Mouse (Mus musculus) embryonic facial prominence, embryonic 12.5 days (tissue): ENCODE data around the gene Krt7. TPM values are rescaled to one million over a fixed set of nuclear protein-coding genes. Genes with fewer than 3 reads are reported as not detected.

ENCODE experiments used
- ATAC-seq: fragments of 200-750 bp; cut with Nextera tagmentation; 2 replicates; pipeline ENCODE4 v1.8.0; 2017; ENCODE audit not compliant: insufficient number of reproducible peaks, insufficient read depth, low FRiP score, low TSS enrichment
- H3K27ac ChIP-seq: fragments of 300-500 bp; sonication (generic); 2 replicates; pipeline ENCODE4 v1.5.1; 2016; ENCODE audit warnings: mild to moderate bottlenecking
- H3K27me3 ChIP-seq: fragments of 300-500 bp; sonication (generic); 2 replicates; pipeline ENCODE4 v1.6.1; 2016; ENCODE audit warnings: mild to moderate bottlenecking, moderate library complexity
- H3K36me3 ChIP-seq: fragments of 300-500 bp; sonication (generic); 2 replicates; pipeline ENCODE4 v1.6.1; 2016; ENCODE audit warnings: mild to moderate bottlenecking
- H3K4me1 ChIP-seq: fragments of 300-500 bp; sonication (generic); 2 replicates; pipeline ENCODE4 v1.6.1; 2016
- H3K4me2 ChIP-seq: fragments of 300-500 bp; sonication (generic); replicated peaks from 2 replicates; pipeline ENCODE4 v1.6.1; 2016; ENCODE audit warnings: mild to moderate bottlenecking, moderate library complexity
- H3K4me3 ChIP-seq: fragments of 300-500 bp; sonication (generic); 2 replicates; pipeline ENCODE4 v1.5.1; 2016; ENCODE audit warnings: mild to moderate bottlenecking
- H3K9ac ChIP-seq: fragments of 300-500 bp; sonication (generic); 2 replicates; pipeline ENCODE4 v1.6.1; 2016; ENCODE audit warnings: mild to moderate bottlenecking, moderate library complexity
- H3K9me3 ChIP-seq: fragments of 300-500 bp; sonication (generic); 2 replicates; pipeline ENCODE4 v1.6.1; 2016; ENCODE audit warnings: mild to moderate bottlenecking, moderate library complexity
- whole genome bisulfite sequencing: fragments of 180-500 bp; shearing (Covaris S2); methylation state at CpG from one replicate; pipeline ENCODE4 v1.1.7; 2016; 5-methylcytosine and 5-hydroxymethylcytosine counted together
- polyA plus RNA-seq: library from polyadenylated mRNA; unstranded; fragments of >200 nt; fragmentation: Nextera tagmentation; extraction: Ambion mirVana; gene quantifications from 2 replicates; pipeline ENCODE4 v1.2.1, GENCODE M21; 2016

The Krt7 gene
- polyA plus RNA-seq, 1 experiment from 2014 or later = 14.2 TPM

GRCm38 (mm10) chr15:101382811-101383210 is 28.0 kb upstream of the Krt7 start:
- no peak overlapping the region for H3K4me2 ChIP-seq
- H3K36me3 ChIP-seq = no peaks in the 10 kb centered on the region
- no peak overlapping the region for H3K4me3 ChIP-seq
- no peak overlapping the region for H3K27ac ChIP-seq
- no peaks in the 10 kb centered on the region for H3K27me3 ChIP-seq
- H3K9ac ChIP-seq = no peak overlapping the region
- WGBS = 65% methylated on average over 11 of the region's 11 CpGs
- ATAC-seq = no peak
- no peaks in the 10 kb centered on the region for H3K4me1 ChIP-seq
- H3K9me3 ChIP-seq = no peaks in the 10 kb centered on the region

GRCm38 (mm10) chr15:101384610-101385009 is 26.2 kb upstream of the Krt7 start:
- Histone ChIP-seq H3K36me3 (no peaks in the 10 kb centered on the region), H3K9ac (no peak overlapping the region), H3K4me3 (no peak overlapping the region), H3K27me3 (no peaks in the 10 kb centered on the region), H3K9me3 (no peaks in the 10 kb centered on the region), H3K27ac (no peak overlapping the region), H3K4me2 (no peak overlapping the region), H3K4me1 (no peaks in the 10 kb centered on the region)
- no peak for ATAC-seq
- WGBS = 80% methylated on average over 7 of the region's 7 CpGs

- no peak overlapping the region for H3K9ac ChIP-seq
- no peak for ATAC-seq
- H3K4me2 ChIP-seq = no peak overlapping the region
- no peak overlapping the region for H3K27ac ChIP-seq
- 84% methylated on average over 6 of the region's 6 CpGs for WGBS
- no peaks in the 10 kb centered on the region for H3K36me3 ChIP-seq
- no peaks in the 10 kb centered on the region for H3K4me1 ChIP-seq
- H3K9me3 ChIP-seq = no peaks in the 10 kb centered on the region
- H3K4me3 ChIP-seq = no peak overlapping the region
- no peaks in the 10 kb centered on the region for H3K27me3 ChIP-seq
Observed at GRCm38 (mm10) chr15:101385064-101385463, 25.8 kb upstream of the Krt7 start.

GRCm38 (mm10) chr15:101387176-101387575 is 23.7 kb upstream of the Krt7 start:
- Histone ChIP-seq H3K9ac (no peak overlapping the region), H3K9me3 (no peaks in the 10 kb centered on the region), H3K4me1 (no peaks in the 10 kb centered on the region), H3K27ac (no peak overlapping the region), H3K4me3 (no peak overlapping the region), H3K27me3 (no peaks in the 10 kb centered on the region), H3K36me3 (no peaks in the 10 kb centered on the region), H3K4me2 (no peak overlapping the region)
- 67% methylated on average over 3 of the region's 3 CpGs for WGBS
- ATAC-seq = no peak

GRCm38 (mm10) chr15:101388034-101388541 is 22.8 kb upstream of the Krt7 start:
- H3K9ac ChIP-seq = no peak overlapping the region
- WGBS = 39% methylated on average over 5 of the region's 5 CpGs
- H3K4me1 ChIP-seq = no peaks in the 10 kb centered on the region
- H3K4me2 ChIP-seq = no peak overlapping the region
- no peaks in the 10 kb centered on the region for H3K36me3 ChIP-seq
- H3K27ac ChIP-seq = no peak overlapping the region
- no peak overlapping the region for H3K4me3 ChIP-seq
- no peaks in the 10 kb centered on the region for H3K9me3 ChIP-seq
- ATAC-seq = no peak
- H3K27me3 ChIP-seq = no peaks in the 10 kb centered on the region

- WGBS = 89% methylated on average over 5 of the region's 5 CpGs
- Histone ChIP-seq H3K27me3 (no peaks in the 10 kb centered on the region), H3K9me3 (no peaks in the 10 kb centered on the region), H3K4me1 (no peaks in the 10 kb centered on the region), H3K4me2 (no peak overlapping the region), H3K9ac (no peak overlapping the region), H3K36me3 (no peaks in the 10 kb centered on the region), H3K27ac (no peak overlapping the region), H3K4me3 (no peak overlapping the region)
- no peak for ATAC-seq
Observed at GRCm38 (mm10) chr15:101390203-101390602, 20.6 kb upstream of the Krt7 start.

- WGBS = 80% methylated on average over 5 of the region's 5 CpGs
- Histone ChIP-seq H3K9ac (no peak overlapping the region), H3K4me1 (no peaks in the 10 kb centered on the region; the same call in 1 of the 2 replicates), H3K9me3 (no peaks in the 10 kb centered on the region), H3K4me2 (no peak overlapping the region), H3K36me3 (no peaks in the 10 kb centered on the region), H3K4me3 (no peak overlapping the region), H3K27me3 (no peaks in the 10 kb centered on the region), H3K27ac (no peak overlapping the region)
- ATAC-seq = no peak
Observed at GRCm38 (mm10) chr15:101392251-101392650, 18.6 kb upstream of the Krt7 start.

- Histone ChIP-seq H3K4me3 (no peak overlapping the region), H3K36me3 (no peaks in the 10 kb centered on the region), H3K9ac (no peak overlapping the region), H3K27me3 (no peaks in the 10 kb centered on the region), H3K27ac (no peak overlapping the region), H3K4me2 (no peak overlapping the region), H3K9me3 (no peaks in the 10 kb centered on the region), H3K4me1 (no peaks in the 10 kb centered on the region; the same call in 1 of the 2 replicates)
- ATAC-seq = no peak
- 60% methylated on average over 7 of the region's 7 CpGs for WGBS
Observed at GRCm38 (mm10) chr15:101394908-101395307, 15.9 kb upstream of the Krt7 start.

GRCm38 (mm10) chr15:101396466-101396865 is 14.4 kb upstream of the Krt7 start:
- no peak for ATAC-seq
- H3K9me3 ChIP-seq = no peaks in the 10 kb centered on the region
- no peaks in the 10 kb centered on the region for H3K27me3 ChIP-seq
- no peak overlapping the region for H3K4me3 ChIP-seq
- H3K36me3 ChIP-seq = no peaks in the 10 kb centered on the region
- H3K4me2 ChIP-seq = no peak overlapping the region
- H3K4me1 ChIP-seq = no peaks in the 10 kb centered on the region; the same call in 1 of the 2 replicates
- 52% methylated on average over 7 of the region's 7 CpGs for WGBS
- no peak overlapping the region for H3K9ac ChIP-seq
- peak overlapping the region; percentile 4; the same call in 1 of the 2 replicates for H3K27ac ChIP-seq

GRCm38 (mm10) chr15:101396921-101397320 is 13.9 kb upstream of the Krt7 start:
- Histone ChIP-seq H3K27ac (peak overlapping the region; percentile 4; the same call in 1 of the 2 replicates), H3K36me3 (no peaks in the 10 kb centered on the region), H3K4me3 (no peak overlapping the region), H3K4me1 (no peaks in the 10 kb centered on the region; the same call in 1 of the 2 replicates), H3K4me2 (no peak overlapping the region), H3K27me3 (no peaks in the 10 kb centered on the region), H3K9ac (no peak overlapping the region), H3K9me3 (no peaks in the 10 kb centered on the region)
- 69% methylated on average over 3 of the region's 3 CpGs for WGBS
- ATAC-seq = no peak

- Histone ChIP-seq H3K27me3 (no peaks in the 10 kb centered on the region), H3K9ac (no peak overlapping the region), H3K9me3 (no peaks in the 10 kb centered on the region), H3K36me3 (no peaks in the 10 kb centered on the region), H3K27ac (no peak overlapping the region), H3K4me2 (no peak overlapping the region), H3K4me1 (peaks cover 2% of the 10 kb centered on the region), H3K4me3 (no peak overlapping the region)
- WGBS = 82% methylated on average over 2 of the region's 2 CpGs
- ATAC-seq = no peak
Observed at GRCm38 (mm10) chr15:101397683-101398082, 13.2 kb upstream of the Krt7 start.

- no peak overlapping the region for H3K27ac ChIP-seq
- H3K4me1 ChIP-seq = peaks cover 4% of the 10 kb centered on the region
- no peak overlapping the region for H3K4me3 ChIP-seq
- no peaks in the 10 kb centered on the region for H3K9me3 ChIP-seq
- no peaks in the 10 kb centered on the region for H3K27me3 ChIP-seq
- no peaks in the 10 kb centered on the region for H3K36me3 ChIP-seq
- no peak for ATAC-seq
- H3K9ac ChIP-seq = no peak overlapping the region
- WGBS = 82% methylated on average over 8 of the region's 8 CpGs
- no peak overlapping the region for H3K4me2 ChIP-seq
Observed at GRCm38 (mm10) chr15:101398269-101398668, 12.6 kb upstream of the Krt7 start.
